Mouse (Mus musculus): Measurements from ENCODE around the gene Atg4d. TPM values are rescaled to one million over a fixed set of nuclear protein-coding genes. Genes with fewer than 3 reads are reported as not detected.
"Not testable (repeated sequence)": the region's sequence is repeated elsewhere in the genome, so short reads cannot be mapped to it uniquely, and the experiment has no call there.

The Atg4d gene
- polyA plus RNA-seq, 1 experiment from 2014 or later, result 34.7 TPM

GRCm38 (mm10) chr9:21291022-21291787 is 26.1 kb downstream of the Atg4d start, which contains the start of gene Cdkn2d:
Gene Cdkn2d (minus strand): TSS chr9:21291407.
- TF ChIP-seq CTCF (IDR thresholded peaks at IDR 0.05; ENCODE audit: low read depth), result peak; percentile 45
- H3K27me3 ChIP-seq (ENCODE audit: insufficient read depth, low read length), result no peaks in the 10 kb centered on the region
- ATAC-seq (ENCODE audit: insufficient read depth) (peak; percentile 97), DNase-seq (peak; percentile 100)
- no peaks in the 10 kb centered on the region for H3K36me3 ChIP-seq (ENCODE audit: insufficient read depth)
- H3K9ac ChIP-seq, result peak within 1 kb of the TSS; percentile 71
- H3K27ac ChIP-seq (ENCODE audit: low read depth), result peak within 1 kb of the TSS; percentile 91
- H3K4me1 ChIP-seq (ENCODE audit: insufficient read depth), result peaks cover 21% of the 10 kb centered on the region; the same call in 1 of the 2 replicates
- WGBS, result under 1% methylated on average over 51 of the region's 51 CpGs
- peak within 1 kb of the TSS; percentile 75 for H3K4me2 ChIP-seq
- H3K4me3 ChIP-seq (ENCODE audit: low read depth, low read length), result peak within 1 kb of the TSS; percentile 61
- no peaks in the 10 kb centered on the region for H3K9me3 ChIP-seq (ENCODE audit: low read depth, low read length)

GRCm38 (mm10) chr9:21291868-21292267 is 26.8 kb downstream of the Atg4d start:
- not testable (repeated sequence) for H3K27me3 ChIP-seq (ENCODE audit: insufficient read depth, low read length); H3K36me3 ChIP-seq (ENCODE audit: insufficient read depth); ATAC-seq (ENCODE audit: insufficient read depth); H3K9me3 ChIP-seq (ENCODE audit: low read depth, low read length); DNase-seq
- H3K4me2 ChIP-seq, result peak overlapping the region; percentile 59
- peak overlapping the region; percentile 61 for H3K4me3 ChIP-seq (ENCODE audit: low read depth, low read length)
- peak overlapping the region; percentile 91 for H3K27ac ChIP-seq (ENCODE audit: low read depth)
- H3K9ac ChIP-seq, result peak overlapping the region; percentile 53
- H3K4me1 ChIP-seq (ENCODE audit: insufficient read depth), result peaks cover 15% of the 10 kb centered on the region; the same call in 1 of the 2 replicates
- 10% methylated on average over 7 of the region's 7 CpGs for WGBS

GRCm38 (mm10) chr9:21292271-21292670 is 27.2 kb downstream of the Atg4d start:
- DNase-seq (no peak), ATAC-seq (ENCODE audit: insufficient read depth) (no peak)
- peak overlapping the region; percentile 59 for H3K4me2 ChIP-seq
- H3K27ac ChIP-seq (ENCODE audit: low read depth), result no peak overlapping the region
- no peaks in the 10 kb centered on the region for H3K9me3 ChIP-seq (ENCODE audit: low read depth, low read length)
- H3K9ac ChIP-seq, result no peak overlapping the region
- no peaks in the 10 kb centered on the region for H3K27me3 ChIP-seq (ENCODE audit: insufficient read depth, low read length)
- TF ChIP-seq CTCF (IDR thresholded peaks at IDR 0.05; ENCODE audit: low read depth), result no peak
- no peaks in the 10 kb centered on the region for H3K36me3 ChIP-seq (ENCODE audit: insufficient read depth)
- no peak overlapping the region for H3K4me3 ChIP-seq (ENCODE audit: low read depth, low read length)
- peaks cover 12% of the 10 kb centered on the region; the same call in 1 of the 2 replicates for H3K4me1 ChIP-seq (ENCODE audit: insufficient read depth)
- 87% methylated on average over 3 of the region's 3 CpGs for WGBS

GRCm38 (mm10) chr9:21299014-21299413 is 33.9 kb downstream of the Atg4d start:
- 81% methylated on average over 10 of the region's 10 CpGs for WGBS
- no peaks in the 10 kb centered on the region for H3K4me1 ChIP-seq (ENCODE audit: insufficient read depth)
- no peak overlapping the region for H3K9ac ChIP-seq
- no peak overlapping the region for H3K4me3 ChIP-seq (ENCODE audit: low read depth, low read length)
- H3K27me3 ChIP-seq (ENCODE audit: insufficient read depth, low read length), result no peaks in the 10 kb centered on the region
- H3K36me3 ChIP-seq (ENCODE audit: insufficient read depth), result 0 out of 2 replicates have a peak, but pooled peaks cover 6% of the 10 kb centered on the region
- H3K27ac ChIP-seq (ENCODE audit: low read depth), result no peak overlapping the region
- no peak overlapping the region for H3K4me2 ChIP-seq
- DNase-seq, result no peak
- no peak for ATAC-seq (ENCODE audit: insufficient read depth)
- no peaks in the 10 kb centered on the region for H3K9me3 ChIP-seq (ENCODE audit: low read depth, low read length)
- no peak for TF ChIP-seq CTCF (IDR thresholded peaks at IDR 0.05; ENCODE audit: low read depth)

GRCm38 (mm10) chr9:21305065-21305464 is 40.0 kb downstream of the Atg4d start:
- Histone ChIP-seq H3K9me3 (ENCODE audit: low read depth, low read length) (no peaks in the 10 kb centered on the region), H3K27me3 (ENCODE audit: insufficient read depth, low read length) (no peaks in the 10 kb centered on the region), H3K4me1 (ENCODE audit: insufficient read depth) (no peaks in the 10 kb centered on the region), H3K4me3 (ENCODE audit: low read depth, low read length) (no peak overlapping the region), H3K27ac (ENCODE audit: low read depth) (no peak overlapping the region), H3K9ac (no peak overlapping the region), H3K4me2 (no peak overlapping the region), H3K36me3 (ENCODE audit: insufficient read depth) (0 out of 2 replicates have a peak, but pooled peaks cover 6% of the 10 kb centered on the region)
- TF ChIP-seq CTCF (IDR thresholded peaks at IDR 0.05; ENCODE audit: low read depth), result no peak
- DNase-seq, result no peak
- WGBS, result 76% methylated on average over 7 of the region's 7 CpGs
- ATAC-seq (ENCODE audit: insufficient read depth), result no peak

- no peaks in the 10 kb centered on the region for H3K9me3 ChIP-seq (ENCODE audit: low read depth, low read length)
- no peak overlapping the region for H3K27ac ChIP-seq (ENCODE audit: low read depth)
- ATAC-seq (ENCODE audit: insufficient read depth), result no peak
- H3K4me2 ChIP-seq, result no peak overlapping the region
- no peak for DNase-seq
- H3K36me3 ChIP-seq (ENCODE audit: insufficient read depth), result no peaks in the 10 kb centered on the region
- H3K4me3 ChIP-seq (ENCODE audit: low read depth, low read length), result no peak overlapping the region
- H3K9ac ChIP-seq, result no peak overlapping the region
- H3K27me3 ChIP-seq (ENCODE audit: insufficient read depth, low read length), result peaks cover 14% of the 10 kb centered on the region
- H3K4me1 ChIP-seq (ENCODE audit: insufficient read depth), result no peaks in the 10 kb centered on the region
- WGBS, result 58% methylated on average over 15 of the region's 15 CpGs
- no peak for TF ChIP-seq CTCF (IDR thresholded peaks at IDR 0.05; ENCODE audit: low read depth)
Observed at GRCm38 (mm10) chr9:21309150-21309741, 44.2 kb downstream of the Atg4d start.

GRCm38 (mm10) chr9:21311695-21312094 is 46.6 kb downstream of the Atg4d start:
- no peaks in the 10 kb centered on the region for H3K36me3 ChIP-seq (ENCODE audit: insufficient read depth)
- ATAC-seq (ENCODE audit: insufficient read depth) (0 out of 2 replicates have a peak, but pooled peaks have one; percentile 18), DNase-seq (no peak)
- 23% methylated on average over 7 of the region's 7 CpGs for WGBS
- peaks cover 14% of the 10 kb centered on the region for H3K27me3 ChIP-seq (ENCODE audit: insufficient read depth, low read length)
- H3K27ac ChIP-seq (ENCODE audit: low read depth), result no peak overlapping the region
- no peaks in the 10 kb centered on the region for H3K4me1 ChIP-seq (ENCODE audit: insufficient read depth)
- H3K9me3 ChIP-seq (ENCODE audit: low read depth, low read length), result no peaks in the 10 kb centered on the region
- H3K4me2 ChIP-seq, result peak overlapping the region; percentile 42
- H3K9ac ChIP-seq, result peak overlapping the region; percentile 43
- peak overlapping the region; percentile 43 for H3K4me3 ChIP-seq (ENCODE audit: low read depth, low read length)
- TF ChIP-seq CTCF (IDR thresholded peaks at IDR 0.05; ENCODE audit: low read depth), result no peak

Data from lung, embryonic 14.5 days (tissue).